Mouse (Mus musculus): ENCODE data around the gene Scd4.
"Not testable (repeated sequence)": the region's sequence is repeated elsewhere in the genome, so short reads cannot be mapped to it uniquely, and the experiment has no call there.

The Scd4 gene

GRCm38 (mm10) chr19:44318545-44318944 is 14.3 kb upstream of the Scd4 start:
- DNase-seq = no peak

GRCm38 (mm10) chr19:44320316-44320715 is 12.6 kb upstream of the Scd4 start:
- DNase-seq = no peak

GRCm38 (mm10) chr19:44321201-44321600 is 11.7 kb upstream of the Scd4 start:
- DNase-seq = no peak

- DNase-seq = no peak
Measured at GRCm38 (mm10) chr19:44321631-44322030, 11.3 kb upstream of the Scd4 start.

GRCm38 (mm10) chr19:44329566-44329965 is 3.3 kb upstream of the Scd4 start:
- no peak for DNase-seq

- DNase-seq = not testable (repeated sequence)
Measured at GRCm38 (mm10) chr19:44331128-44331527, 1.8 kb upstream of the Scd4 start.

GRCm38 (mm10) chr19:44331911-44332310 is 981 bp upstream of the Scd4 start:
- no peak for DNase-seq

- DNase-seq = no peak
Measured at GRCm38 (mm10) chr19:44332326-44332725, 566 bp upstream of the Scd4 start.

- DNase-seq = no peak
Measured at GRCm38 (mm10) chr19:44333991-44334390, 1.1 kb downstream of the Scd4 start.

- no peak for DNase-seq
Measured at GRCm38 (mm10) chr19:44335876-44336662, 3.2 kb downstream of the Scd4 start.

- no peak for DNase-seq
Measured at GRCm38 (mm10) chr19:44349689-44350088, 16.8 kb downstream of the Scd4 start.

GRCm38 (mm10) chr19:44351756-44352155 is 18.9 kb downstream of the Scd4 start:
- no peak for DNase-seq

- no peak for DNase-seq
Measured at GRCm38 (mm10) chr19:44358700-44359099, 25.8 kb downstream of the Scd4 start.

GRCm38 (mm10) chr19:44363529-44363928 is 30.6 kb downstream of the Scd4 start:
- DNase-seq = peak; percentile 70

GRCm38 (mm10) chr19:44364029-44364428 is 31.1 kb downstream of the Scd4 start:
- no peak for DNase-seq

GRCm38 (mm10) chr19:44365733-44366132 is 32.8 kb downstream of the Scd4 start:
- no peak for DNase-seq

- not testable (repeated sequence) for DNase-seq
Measured at GRCm38 (mm10) chr19:44367076-44367475, 34.2 kb downstream of the Scd4 start.

- no peak for DNase-seq
Measured at GRCm38 (mm10) chr19:44369371-44369770, 36.5 kb downstream of the Scd4 start.

- no peak for DNase-seq
Measured at GRCm38 (mm10) chr19:44370231-44370630, 37.3 kb downstream of the Scd4 start.

GRCm38 (mm10) chr19:44372969-44373368 is 40.1 kb downstream of the Scd4 start:
- DNase-seq = peak; percentile 89

GRCm38 (mm10) chr19:44376511-44376951 is 43.6 kb downstream of the Scd4 start:
- DNase-seq = peak; percentile 9

- DNase-seq = peak; percentile 35
Measured at GRCm38 (mm10) chr19:44377629-44378375, 44.9 kb downstream of the Scd4 start.

- no peak for DNase-seq
Measured at GRCm38 (mm10) chr19:44379090-44379489, 46.2 kb downstream of the Scd4 start.

- no peak for DNase-seq
Measured at GRCm38 (mm10) chr19:44380065-44380464, 47.2 kb downstream of the Scd4 start.
